Mouse (Mus musculus) spleen, adult 2 months (tissue): Measurements from ENCODE around the gene Spsb2. TPM values are rescaled to one million over a fixed set of nuclear protein-coding genes. Genes with fewer than 3 reads are reported as not detected.

Experiments
- DNase-seq, 2 experiments: peaks; one replicate each; pipeline versions ENCODE4 v3.0.0 to v3.0.0-alpha.2; 2012 to 2021; ENCODE audit warnings: low spot score in 2 of 2, low read depth in 1 of 2
- H3K27ac ChIP-seq: fragments of 200-500 bp; 2 replicates; pipeline ENCODE4 v1.5.1; 2012; ENCODE audit warnings: low read length, inconsistent platforms; ENCODE audit not compliant: insufficient read depth
- H3K27me3 ChIP-seq: fragments of 200-500 bp; 2 replicates; pipeline ENCODE4 v1.6.1; 2012; ENCODE audit warnings: mild to moderate bottlenecking, moderate library complexity, low read length, inconsistent platforms; ENCODE audit not compliant: control insufficient read depth, insufficient read depth
- H3K36me3 ChIP-seq: fragments of 200-500 bp; 2 replicates; pipeline ENCODE4 v1.6.1; 2012; ENCODE audit warnings: mild to moderate bottlenecking, low read length, inconsistent platforms; ENCODE audit not compliant: control insufficient read depth, insufficient read depth
- H3K4me1 ChIP-seq: fragments of 200-500 bp; 2 replicates; pipeline ENCODE4 v1.6.1; 2011; ENCODE audit warnings: inconsistent platforms; ENCODE audit not compliant: control insufficient read depth, insufficient read depth, insufficient read length
- H3K4me3 ChIP-seq: fragments of 200-500 bp; 2 replicates; pipeline ENCODE4 v1.5.1; 2011; ENCODE audit warnings: mild to moderate bottlenecking, inconsistent platforms; ENCODE audit not compliant: insufficient read depth, insufficient read length; ENCODE audit errors: extremely low read depth
- CTCF ChIP-seq: fragments of 200-500 bp; IDR thresholded peaks from 2 replicates; pipeline ENCODE4 v1.5.1; 2011; ENCODE audit warnings: mild to moderate bottlenecking, inconsistent platforms; ENCODE audit not compliant: insufficient read depth, insufficient read length, insufficient replicate concordance; ENCODE audit errors: extremely low read depth
- POLR2A ChIP-seq: fragments of 200-500 bp; IDR thresholded peaks from 2 replicates; pipeline ENCODE4 v1.6.1; 2011; ENCODE audit warnings: low read depth, low read length, inconsistent platforms
- WGBS: fragments of 180-500 bp; shearing (Covaris S2); methylation state at CpG from one replicate; pipeline ENCODE4 v1.1.7; 2018; 5-methylcytosine and 5-hydroxymethylcytosine counted together
- polyA plus RNA-seq: library from polyadenylated mRNA; depleted of rRNA; stranded (reverse); fragments of >200 nt; gene quantifications from 2 replicates; pipeline ENCODE4 v1.2.3, GENCODE M21; 2012

The Spsb2 gene
- polyA plus RNA-seq, 1 experiment, result 10.3 TPM

DNA sequence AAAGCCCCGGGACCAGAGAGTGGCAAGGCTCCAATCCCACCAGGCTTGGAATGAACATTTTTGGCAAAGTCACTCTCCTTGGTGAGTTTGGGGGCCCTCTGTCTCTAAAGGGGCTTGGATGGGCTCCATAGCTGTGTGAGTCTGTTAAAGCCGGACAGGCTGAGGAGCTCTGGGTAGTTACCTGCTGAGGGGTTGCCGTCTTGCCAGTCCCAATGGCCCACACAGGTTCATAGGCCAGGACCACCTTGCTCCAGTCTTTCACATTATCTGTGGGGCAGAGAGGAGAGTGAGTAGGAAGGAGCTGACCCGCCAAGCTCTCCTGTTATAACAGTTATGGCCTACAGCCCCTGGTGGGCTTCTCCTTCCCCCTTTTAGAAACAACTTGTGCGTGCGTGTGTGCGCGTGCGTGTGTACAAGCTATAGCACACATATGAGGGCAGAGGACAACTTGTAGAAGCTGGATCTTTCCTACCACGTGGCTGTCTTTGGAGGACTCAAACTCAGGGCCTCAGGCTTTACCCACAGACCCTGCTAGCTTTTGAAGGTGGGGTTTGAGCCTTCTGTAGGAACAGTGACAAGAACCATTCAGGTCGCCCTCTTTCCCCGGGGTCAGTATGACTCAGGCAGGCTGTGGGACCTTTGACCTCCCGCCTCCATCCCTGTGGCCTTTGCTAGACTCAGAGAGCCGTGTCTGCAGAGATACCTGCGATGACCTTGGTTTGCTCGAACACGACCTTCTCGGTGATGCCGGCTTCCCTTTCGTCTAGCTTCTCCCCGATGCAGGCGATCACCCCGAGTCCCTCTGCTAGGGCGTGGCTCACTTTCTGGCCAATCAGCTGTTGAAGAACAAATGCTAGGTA lies 3.5 kb downstream of the Spsb2 start:
- 96% methylated on average over 24 of the region's 24 CpGs for WGBS
- no peak overlapping the region for H3K27ac ChIP-seq
- no peaks in the 10 kb centered on the region for H3K27me3 ChIP-seq
- DNase-seq, result no peak
- H3K4me1 ChIP-seq, result peaks cover 7% of the 10 kb centered on the region; the same call in 1 of the 2 replicates
- peaks cover 4% of the 10 kb centered on the region for H3K36me3 ChIP-seq
- TF ChIP-seq POLR2A (no peak), CTCF (no peak)
- H3K4me3 ChIP-seq, result no peak overlapping the region

DNA sequence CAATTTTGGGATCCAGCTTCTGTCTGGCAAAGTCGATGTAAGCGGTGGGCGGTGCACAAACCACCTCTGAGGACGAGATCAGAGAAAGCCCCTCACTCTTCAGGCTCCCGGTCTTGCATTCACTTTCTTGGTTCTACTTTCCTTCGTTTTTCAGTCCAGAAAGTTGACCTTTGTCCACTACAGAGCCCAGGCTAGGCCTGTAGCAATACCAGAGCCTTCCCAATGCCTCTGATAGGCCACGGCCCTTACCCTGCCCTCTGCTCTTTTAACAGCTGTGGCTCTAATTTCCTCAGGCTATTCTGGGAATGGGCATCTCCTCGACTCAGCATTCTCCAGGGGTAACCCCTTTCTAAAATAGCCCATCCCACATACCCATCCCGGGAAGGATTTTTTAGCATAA lies 4.4 kb downstream of the Spsb2 start:
- Histone ChIP-seq H3K27ac (no peak overlapping the region), H3K4me3 (no peak overlapping the region; the same call in 1 of the 2 replicates), H3K4me1 (peaks cover 7% of the 10 kb centered on the region; the same call in 1 of the 2 replicates), H3K36me3 (peaks cover 6% of the 10 kb centered on the region), H3K27me3 (no peaks in the 10 kb centered on the region)
- no peak for TF ChIP-seq POLR2A
- WGBS, result 50% methylated on average over 9 of the region's 9 CpGs
- no peak for DNase-seq

GRCm38 (mm10) chr6:124813496-124813895 lies 5.0 kb downstream of the Spsb2 start:
- Histone ChIP-seq H3K4me3 (peak overlapping the region; percentile 69), H3K36me3 (peaks cover 8% of the 10 kb centered on the region), H3K27ac (peak overlapping the region; percentile 38), H3K4me1 (peaks cover 4% of the 10 kb centered on the region; the same call in 1 of the 2 replicates), H3K27me3 (no peaks in the 10 kb centered on the region)
- no peak for TF ChIP-seq POLR2A
- WGBS, result under 1% methylated on average over 18 of the region's 18 CpGs
- DNase-seq, result peak in 1 of 2 experiments; percentile 62

DNA sequence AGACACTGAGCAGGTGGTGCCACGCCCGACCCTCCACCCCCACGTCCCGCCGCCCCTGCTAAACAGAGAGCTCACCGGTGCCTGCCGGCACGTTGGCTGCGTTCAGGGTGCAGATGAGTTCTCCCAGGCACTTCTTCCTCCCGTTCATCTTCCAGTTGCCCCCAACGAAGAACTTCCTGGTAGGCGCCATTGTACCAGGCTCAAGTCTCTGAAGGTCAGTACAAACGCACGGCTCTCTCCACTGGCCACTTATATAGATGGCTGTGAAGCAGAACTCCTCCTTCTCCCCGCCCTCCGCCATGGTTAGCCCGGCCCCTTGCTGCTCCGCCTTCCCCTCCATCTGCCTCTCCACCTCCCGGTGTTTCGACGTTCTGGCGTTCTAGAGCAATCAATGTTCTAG lies 5.5 kb downstream of the Spsb2 start, which contains the start of gene Tpi1:
Tpi1 (minus strand) TSS at position 364 of the 400 bp plus-strand sequence.
- peaks cover 11% of the 10 kb centered on the region for H3K36me3 ChIP-seq
- H3K27me3 ChIP-seq, result no peaks in the 10 kb centered on the region
- peak; percentile 53 to 80 for DNase-seq
- H3K4me1 ChIP-seq, result 0 out of 2 replicates have a peak, but pooled peaks cover 4% of the 10 kb centered on the region
- H3K27ac ChIP-seq, result peak within 1 kb of the TSS; percentile 38
- peak within 1 kb of the TSS; percentile 69 for H3K4me3 ChIP-seq
- WGBS, result under 1% methylated on average over 22 of the region's 22 CpGs
- no peak for TF ChIP-seq CTCF
- peak; percentile 66 for TF ChIP-seq POLR2A

DNA sequence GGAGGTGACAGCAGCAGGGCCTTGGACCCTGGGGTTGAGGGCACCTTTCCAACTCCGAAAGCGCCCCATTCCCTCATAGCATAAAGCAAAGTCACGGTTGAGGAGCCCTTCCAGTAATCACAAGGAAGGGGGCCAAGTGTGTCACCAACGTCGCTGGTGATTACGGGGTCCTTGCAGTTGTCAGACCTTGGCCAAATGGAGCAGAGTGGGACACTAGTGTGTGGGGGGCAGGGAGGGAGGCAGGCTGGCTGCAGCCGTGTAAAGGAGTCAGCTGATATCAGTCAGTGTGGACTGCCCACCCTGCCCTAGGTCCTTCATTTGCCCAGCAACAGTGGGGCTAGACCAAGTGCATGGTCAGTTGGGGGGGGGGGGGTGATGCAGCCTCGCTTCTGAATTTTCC lies 6.0 kb downstream of the Spsb2 start:
- TF ChIP-seq POLR2A (no peak), CTCF (no peak)
- H3K27ac ChIP-seq, result no peak overlapping the region
- no peak overlapping the region for H3K4me3 ChIP-seq
- peaks cover 11% of the 10 kb centered on the region for H3K36me3 ChIP-seq
- WGBS, result 58% methylated on average over 8 of the region's 8 CpGs
- no peaks in the 10 kb centered on the region for H3K27me3 ChIP-seq
- DNase-seq, result no peak
- H3K4me1 ChIP-seq, result 0 out of 2 replicates have a peak, but pooled peaks cover 4% of the 10 kb centered on the region

- TF ChIP-seq CTCF (no peak), POLR2A (no peak)
- no peaks in the 10 kb centered on the region for H3K27me3 ChIP-seq
- no peak for DNase-seq
- H3K36me3 ChIP-seq, result peaks cover 14% of the 10 kb centered on the region
- WGBS, result 88% methylated on average over 9 of the region's 9 CpGs
- H3K4me3 ChIP-seq, result no peak overlapping the region
- no peak overlapping the region for H3K27ac ChIP-seq
- 0 out of 2 replicates have a peak, but pooled peaks cover 4% of the 10 kb centered on the region for H3K4me1 ChIP-seq
Observed at GRCm38 (mm10) chr6:124814858-124815774, 6.7 kb downstream of the Spsb2 start.
